Mouse (Mus musculus): ENCODE data around the gene Tcte1.

- no peak for TF ChIP-seq POLR2A (IDR thresholded peaks at IDR 0.05; ENCODE audit: extremely low read depth, insufficient read depth, low read length)
- no peak for TF ChIP-seq CTCF (IDR thresholded peaks at IDR 0.05; ENCODE audit: extremely low read depth, insufficient read depth, low read length)
Measured at GRCm38 (mm10) chr17:45539664-45540063, 16.4 kb downstream of the Tcte1 start.

All from cortical plate, adult 2 months (tissue).